Mouse (Mus musculus) liver, adult (tissue): ENCODE measurements around the gene Usp5.

Experiments used
- GATA4 ChIP-seq: IDR thresholded peaks from 2 replicates; pipeline ENCODE4 v1.6.1; 2014; ENCODE audit warnings: mild to moderate bottlenecking, low read length; ENCODE audit not compliant: insufficient replicate concordance

Gene Usp5

DNA sequence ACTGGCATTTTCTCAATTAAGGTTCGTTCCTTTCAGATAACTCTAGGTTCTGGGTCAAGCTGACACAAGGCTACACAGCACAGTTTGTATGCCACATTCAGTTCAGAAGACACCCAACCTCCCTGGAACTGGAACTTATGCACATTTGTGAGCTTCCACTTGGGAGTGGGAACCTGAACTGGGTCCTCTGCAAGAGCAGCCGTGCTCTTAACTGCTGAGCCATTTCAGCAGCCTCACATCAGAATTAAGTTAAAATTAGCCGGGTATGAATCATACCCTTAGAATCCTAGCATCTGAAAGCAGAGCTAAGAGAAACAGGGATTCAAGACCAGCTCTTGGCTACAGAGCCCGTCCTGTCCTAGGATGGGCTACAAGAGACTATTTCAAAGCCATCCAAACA is 21.9 kb downstream of the Usp5 start:
- TF ChIP-seq GATA4 = no peak

DNA sequence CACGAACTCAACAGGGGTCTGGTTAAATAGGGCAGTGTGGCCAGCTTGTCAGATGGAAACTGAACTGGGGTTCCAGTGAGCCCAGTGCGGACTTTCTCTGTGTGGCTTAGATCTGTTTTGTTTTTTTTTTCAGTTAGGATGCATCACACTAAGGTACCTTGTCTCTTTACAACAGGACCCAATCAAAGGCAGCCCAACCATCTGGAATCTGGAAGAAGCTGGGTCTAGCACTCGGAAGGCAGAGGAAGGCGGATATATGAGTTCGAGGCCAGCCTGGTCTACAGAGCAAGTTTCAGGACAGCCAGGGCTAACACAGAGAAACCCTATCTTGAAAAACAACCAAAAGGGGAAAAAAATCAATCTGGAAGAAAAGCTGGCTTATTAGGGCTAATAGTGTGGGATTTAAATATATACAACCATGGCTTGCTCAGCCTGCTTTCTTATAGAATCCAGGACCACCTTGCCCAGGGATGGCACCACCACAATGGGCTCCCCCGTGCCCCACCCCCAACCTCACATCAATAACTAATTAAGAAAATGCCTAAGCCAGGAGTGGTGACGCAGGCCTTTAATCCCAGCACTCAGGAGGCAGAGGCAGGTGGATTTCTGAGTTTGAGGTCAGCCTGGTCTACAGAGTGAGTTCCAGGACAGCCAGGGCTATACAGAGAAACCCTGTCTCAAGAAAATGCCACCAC is 22.7 kb downstream of the Usp5 start:
- no peak for TF ChIP-seq GATA4

DNA sequence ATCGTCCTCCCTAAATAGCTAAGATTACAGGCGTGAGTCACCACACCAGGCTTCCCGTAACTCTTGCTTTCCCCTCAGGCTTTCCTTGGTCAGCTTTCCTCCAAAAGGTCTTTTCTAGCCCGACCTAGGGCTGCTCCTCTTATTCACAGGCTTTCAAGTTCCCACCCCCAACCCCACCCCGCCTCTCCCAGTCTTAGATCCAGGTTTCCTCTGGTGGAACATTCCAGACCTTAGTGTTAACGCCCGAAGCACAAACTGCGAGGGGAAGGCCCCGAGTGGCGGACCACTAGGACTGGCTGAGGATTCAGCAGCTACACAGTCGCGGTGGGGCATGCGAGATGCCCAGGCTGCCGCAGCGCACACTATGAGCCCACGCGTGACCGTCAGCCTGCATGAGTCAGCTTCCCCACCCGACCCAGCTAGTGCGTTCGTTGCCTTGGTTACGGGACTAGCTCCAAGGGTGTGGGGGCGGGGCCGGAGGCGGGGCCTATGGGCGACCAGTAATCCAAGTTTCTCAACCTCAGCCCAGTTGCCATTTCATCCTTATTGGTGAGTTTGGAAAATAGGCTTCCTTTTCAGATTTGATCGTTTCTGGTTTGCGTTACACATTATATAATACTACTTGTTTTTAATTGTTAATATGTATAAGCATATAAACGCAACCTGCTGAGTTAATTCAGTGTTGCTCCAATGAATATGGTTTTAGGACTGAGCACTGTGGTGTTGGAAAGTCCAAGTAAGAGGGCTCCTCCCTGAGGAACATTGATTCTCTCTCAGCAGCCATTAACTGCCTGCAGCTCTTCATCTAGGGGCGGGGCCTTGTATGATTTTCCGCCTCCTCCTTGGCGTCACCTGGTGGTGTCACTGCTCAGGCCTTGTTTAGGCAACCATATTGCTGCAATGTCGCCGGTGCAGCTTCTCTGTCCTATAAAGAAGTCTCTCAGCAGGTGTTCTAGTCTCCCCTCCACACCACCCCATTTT is 23.7 kb downstream of the Usp5 start:
- no peak for TF ChIP-seq GATA4

DNA sequence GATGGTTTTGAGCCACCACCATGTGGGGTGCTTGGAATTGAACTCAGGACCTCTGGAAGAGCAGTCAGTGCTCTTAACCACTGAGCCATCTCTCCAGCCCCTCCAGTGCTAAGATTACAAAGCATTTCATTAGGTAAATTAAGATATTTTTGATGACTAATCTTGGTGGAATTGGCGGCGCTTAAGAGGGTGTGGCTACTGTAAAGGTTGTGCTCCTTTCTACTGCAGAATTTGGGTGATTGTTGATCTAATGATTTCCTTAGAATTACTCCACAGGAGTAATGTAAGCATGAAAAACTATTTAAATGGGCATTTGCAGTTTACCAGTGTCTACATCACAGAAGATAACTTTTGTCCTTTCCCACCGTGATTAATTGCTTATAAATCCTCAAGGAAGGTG is 24.9 kb downstream of the Usp5 start:
- TF ChIP-seq GATA4 = no peak

DNA sequence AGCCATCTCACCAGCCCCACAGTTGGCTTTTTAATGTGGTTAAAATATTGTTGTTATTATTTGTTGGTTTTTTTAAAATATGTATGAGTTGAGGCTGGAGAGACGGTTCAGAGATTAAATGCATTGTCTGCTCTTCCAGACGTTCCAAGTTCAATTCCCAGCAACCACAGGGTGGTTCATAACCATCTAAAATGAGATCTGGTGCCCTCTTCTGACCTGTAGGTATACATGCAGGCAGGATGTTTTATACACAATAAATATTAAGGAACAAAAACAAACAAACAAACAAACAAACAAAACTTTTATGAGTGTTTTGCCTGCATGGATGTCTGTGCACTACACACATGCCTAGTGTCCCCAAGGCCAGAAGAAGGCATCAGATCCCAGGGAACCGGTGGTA is 26.2 kb downstream of the Usp5 start:
- no peak for TF ChIP-seq GATA4

DNA sequence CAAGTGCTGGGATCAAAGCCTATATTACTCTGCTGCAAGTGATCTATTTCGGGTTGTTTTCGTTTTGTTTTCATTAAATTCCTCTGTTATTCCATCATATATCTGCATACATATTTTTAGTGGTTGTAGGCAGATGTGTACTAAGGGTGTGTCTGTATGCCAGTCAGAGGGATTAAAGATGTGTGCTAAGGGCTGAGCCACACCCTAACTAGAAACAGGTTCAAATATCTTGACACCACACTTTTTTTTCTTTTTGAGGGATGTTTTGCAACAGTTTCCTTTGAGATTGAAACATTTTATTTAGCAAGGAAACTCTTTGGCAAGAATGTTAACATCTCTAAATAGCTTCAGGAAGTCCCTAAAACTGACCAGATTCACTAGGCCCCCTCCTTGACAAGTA is 33.1 kb downstream of the Usp5 start:
- TF ChIP-seq GATA4 = no peak

DNA sequence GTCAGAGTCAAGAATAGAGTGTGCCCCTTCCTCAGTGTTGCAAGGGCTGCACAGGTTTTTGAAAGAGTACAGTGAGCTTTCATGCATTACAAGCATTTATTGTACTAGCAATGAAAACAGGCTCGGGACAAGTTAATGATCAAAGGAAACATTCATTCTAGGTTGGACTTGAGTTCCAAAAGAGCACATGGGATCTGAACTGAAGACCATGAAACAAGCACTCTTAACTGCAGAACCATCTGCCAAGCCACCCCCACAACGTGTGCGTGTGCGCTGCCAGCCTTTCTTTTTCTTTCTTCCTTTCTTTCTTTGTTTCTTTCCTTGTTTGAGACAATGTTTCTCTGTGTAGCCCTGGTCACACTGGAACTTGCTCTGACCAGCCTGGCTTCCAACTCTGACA is 33.5 kb downstream of the Usp5 start:
- no peak for TF ChIP-seq GATA4

DNA sequence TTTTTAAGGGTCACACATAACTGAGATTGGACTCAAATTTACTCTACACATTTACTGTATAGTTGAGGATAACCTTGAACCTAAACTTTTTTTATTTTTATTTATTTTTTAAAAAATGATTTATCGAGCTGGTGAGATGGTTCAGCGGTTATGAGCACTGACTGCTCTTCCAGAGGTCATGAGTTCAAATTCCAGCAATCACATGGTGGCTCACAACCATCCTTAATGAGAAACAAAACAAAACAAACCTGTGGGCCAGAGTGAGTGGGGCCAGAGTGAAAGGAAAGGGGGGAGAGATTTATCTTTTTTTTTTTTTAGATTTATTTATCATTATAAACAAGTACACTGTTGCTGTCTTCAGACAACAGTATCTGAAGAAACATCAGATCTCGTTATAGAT is 37.4 kb downstream of the Usp5 start:
- no peak for TF ChIP-seq GATA4

DNA sequence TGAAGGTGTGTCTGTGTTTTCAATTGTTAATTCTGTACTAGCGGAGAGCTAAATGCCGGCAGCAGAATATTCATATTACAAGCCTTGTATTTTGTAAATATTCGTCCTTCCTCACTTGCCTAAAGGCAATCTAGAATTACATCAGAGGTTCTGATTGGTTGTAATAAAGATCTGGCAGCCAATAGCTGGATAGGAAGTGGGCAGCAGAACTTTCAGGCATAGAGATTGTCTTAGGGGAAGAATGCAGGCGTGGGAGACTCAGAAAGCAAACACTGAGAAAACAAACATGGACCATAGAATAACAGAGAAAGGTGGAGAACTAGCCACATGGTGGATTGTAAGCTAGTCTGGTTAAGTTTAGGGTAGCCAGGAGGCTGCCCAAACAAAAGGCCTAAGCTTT is 39.2 kb downstream of the Usp5 start:
- no peak for TF ChIP-seq GATA4

DNA sequence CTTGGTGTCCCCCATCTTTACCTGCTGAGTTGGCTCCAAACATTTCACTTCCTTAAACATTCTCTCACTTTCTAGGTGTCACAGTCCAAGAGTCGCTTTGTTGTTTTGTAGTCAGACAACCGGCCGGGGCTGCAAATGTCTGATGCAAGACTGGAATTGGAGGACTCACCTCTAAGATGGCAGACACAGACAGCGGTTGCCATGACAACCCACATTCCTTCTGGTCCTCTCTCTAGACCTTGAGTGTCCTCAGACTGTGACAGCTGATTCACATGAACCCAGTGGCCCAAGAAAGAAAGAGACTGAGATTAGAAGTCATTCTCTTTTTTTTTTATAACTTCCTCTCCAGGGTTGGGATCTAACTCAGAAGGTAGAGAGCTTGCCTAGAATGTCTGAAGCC is 39.8 kb downstream of the Usp5 start:
- no peak for TF ChIP-seq GATA4

DNA sequence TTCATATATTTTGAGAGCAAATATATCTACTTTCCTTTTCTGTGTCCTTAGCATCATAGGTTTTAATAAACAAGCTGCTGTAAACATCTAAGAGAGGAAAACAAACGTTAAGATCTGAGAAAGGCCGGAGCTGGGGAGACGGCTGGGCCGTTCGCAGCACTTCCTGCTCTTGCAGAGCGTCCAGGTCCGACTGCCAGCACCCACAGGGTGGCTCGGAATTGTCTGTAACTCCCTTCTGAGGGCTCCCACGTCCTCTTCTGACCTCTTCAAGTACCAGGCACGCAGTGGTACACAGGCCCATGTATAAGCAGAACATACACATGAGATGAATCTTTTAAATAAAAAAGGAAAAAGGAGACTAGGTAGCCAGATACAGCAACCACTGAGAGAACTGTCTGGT is 41.6 kb downstream of the Usp5 start:
- TF ChIP-seq GATA4 = no peak

DNA sequence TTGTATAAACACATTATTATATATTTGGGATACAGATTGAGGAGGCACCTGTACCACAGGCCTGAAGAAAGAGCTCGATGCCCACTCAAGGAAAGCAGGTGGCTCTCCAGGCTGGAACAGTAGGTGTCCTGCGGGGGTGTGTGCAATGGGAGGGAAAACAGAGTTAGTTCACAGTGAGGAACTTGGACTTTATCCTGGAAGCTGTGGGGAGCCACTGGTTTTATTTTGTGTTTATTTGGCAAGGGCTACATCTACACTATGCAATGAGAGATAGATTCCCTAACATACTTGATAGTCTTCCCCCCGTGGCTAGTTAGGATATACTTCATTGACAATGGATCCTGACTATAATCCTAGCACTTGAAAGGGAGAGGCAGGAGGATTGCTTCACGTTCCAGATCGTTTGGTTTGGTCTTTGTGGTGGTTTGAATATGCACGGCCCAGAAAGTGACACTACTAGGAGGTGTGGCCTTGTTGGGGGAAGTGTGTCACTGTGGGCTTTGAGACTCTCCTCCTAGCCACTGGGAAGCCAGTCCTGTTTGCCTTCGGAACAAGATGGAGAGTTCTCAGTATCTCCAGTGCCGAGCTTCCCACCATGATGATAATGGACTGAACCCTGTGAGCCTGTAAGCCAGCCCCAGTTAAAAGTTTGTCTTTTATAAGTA is 42.4 kb downstream of the Usp5 start:
- TF ChIP-seq GATA4 = no peak

DNA sequence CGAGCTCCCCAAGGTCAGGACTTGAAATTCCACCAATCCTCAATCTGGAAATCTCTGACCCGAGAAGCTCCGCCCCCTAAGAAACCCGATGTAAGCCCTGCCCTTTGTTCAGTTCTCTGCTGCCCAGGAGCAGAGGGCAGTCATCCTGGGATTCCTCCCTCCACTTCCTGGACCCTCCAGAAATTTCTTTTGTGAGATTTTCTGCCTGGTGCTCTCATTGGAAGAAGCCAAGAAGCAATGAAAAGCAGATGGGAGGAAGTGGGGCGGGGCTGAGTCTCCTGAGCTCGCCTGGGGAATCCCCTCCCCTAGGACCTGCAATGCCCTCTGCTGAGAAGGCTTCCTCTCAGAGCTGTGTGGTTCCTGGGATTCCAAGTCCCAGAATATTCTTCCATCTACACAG is 46.8 kb downstream of the Usp5 start:
- no peak for TF ChIP-seq GATA4

DNA sequence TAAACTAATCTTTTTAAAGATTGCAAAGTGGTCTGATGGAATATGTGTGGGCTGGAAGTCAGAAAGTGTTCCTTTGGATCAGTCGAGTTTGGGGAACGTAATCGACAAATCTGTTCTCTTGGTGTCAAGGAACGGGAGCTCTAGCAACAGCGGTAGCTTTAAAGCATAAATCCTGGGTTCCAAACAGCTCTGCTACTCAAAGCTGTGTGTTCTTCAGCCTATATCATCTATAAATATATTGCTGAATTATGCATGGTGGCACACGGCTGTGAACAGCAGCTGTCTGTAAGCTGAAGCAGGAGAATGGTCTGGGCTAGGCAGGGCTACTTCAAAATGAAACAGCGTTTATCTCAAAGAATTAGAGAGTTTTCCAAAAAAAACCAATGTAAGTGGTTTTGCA is 48.4 kb downstream of the Usp5 start:
- no peak for TF ChIP-seq GATA4

DNA sequence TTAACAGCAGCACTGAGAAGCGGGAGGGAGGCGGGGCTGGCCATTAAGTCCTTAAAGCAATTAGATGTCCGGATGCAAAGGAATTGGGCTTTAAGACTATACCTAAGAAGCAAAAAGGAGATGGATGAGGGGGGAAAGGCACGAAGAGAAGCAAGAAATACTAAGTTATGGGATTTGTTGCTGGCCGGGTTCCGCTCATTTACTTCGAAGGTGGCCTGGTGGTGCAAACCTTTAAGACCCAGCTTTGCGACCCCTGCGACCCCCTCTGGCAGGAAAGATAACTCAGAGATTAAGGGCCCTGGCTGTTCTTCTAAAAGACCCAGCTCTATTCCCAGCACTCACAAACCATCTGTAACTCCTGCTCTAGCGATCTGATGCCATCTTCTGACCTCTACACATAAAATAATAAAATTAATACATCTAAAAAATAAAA is 49.3 kb downstream of the Usp5 start:
- no peak for TF ChIP-seq GATA4
